Mouse (Mus musculus): ENCODE results near the gene Bbip1. TPM values are rescaled to one million over a fixed set of nuclear protein-coding genes. Genes with fewer than 3 reads are reported as not detected.

The Bbip1 gene
- total and polyA plus RNA-seq, 3 experiments = 71.3 to 75.9 TPM; not detected in 1

DNA sequence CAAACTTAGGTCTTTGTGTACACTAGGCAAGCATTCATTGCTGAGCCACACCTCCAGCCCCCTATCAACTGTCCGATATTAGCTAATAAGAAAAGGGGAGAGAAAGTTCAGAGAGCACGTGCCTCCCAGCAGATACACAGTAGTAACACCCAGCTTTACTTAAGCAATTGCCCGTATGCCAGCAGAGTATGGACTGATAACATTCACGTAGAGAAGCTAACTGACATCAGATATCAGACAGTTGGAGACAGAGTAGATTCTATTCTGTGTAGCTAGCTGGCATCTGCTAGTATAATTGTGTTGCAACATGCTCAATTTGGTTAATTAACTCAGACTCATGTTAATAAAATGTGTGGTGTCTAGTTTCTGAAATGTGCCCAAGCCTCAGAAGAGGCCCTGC, 3.3 kb downstream of the Bbip1 start (continued):
- TF ChIP-seq SMC3 (IDR thresholded peaks at IDR 0.05; ENCODE audit: low read depth, low read length) = no peak
- TF ChIP-seq RAD21 (IDR thresholded peaks at IDR 0.05; ENCODE audit: low read depth, low read length) = no peak

DNA sequence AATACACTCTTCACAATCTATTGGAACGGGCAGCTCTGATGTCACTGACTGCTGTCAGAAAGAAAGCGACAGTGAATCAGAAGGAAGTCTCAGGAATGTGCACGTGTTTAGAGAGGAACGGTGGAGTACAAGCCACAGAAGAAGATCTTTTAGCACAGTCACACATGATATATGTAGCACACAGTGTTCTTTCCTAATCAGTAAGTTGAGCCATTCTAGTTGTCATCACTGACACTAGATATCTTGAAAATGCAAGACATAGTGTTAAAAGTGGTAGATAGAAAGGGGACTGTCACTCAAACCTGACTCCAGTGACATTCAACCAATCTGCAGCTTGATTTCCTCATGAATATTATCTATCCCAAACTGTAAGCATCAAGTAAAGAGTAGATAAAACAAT, 5.0 kb downstream of the Bbip1 start:
- H3K9me3 ChIP-seq (replicated peaks; ENCODE audit: insufficient read depth, low read length) = no peaks in the 10 kb centered on the region
- peak overlapping the region; percentile 77 for H3K27ac ChIP-seq (ENCODE audit: control insufficient read depth, low read depth, low read length)
- H3K36me3 ChIP-seq (ENCODE audit: control insufficient read depth in 1 of 2, insufficient read depth in 2 of 2, low read length in 2 of 2) = peaks cover 16 to 42% of the 10 kb centered on the region in 2 experiments
- H3K4me1 ChIP-seq (ENCODE audit: control insufficient read depth in 1 of 2, insufficient read depth in 2 of 2, low read length in 2 of 2) = peaks cover 15 to 38% of the 10 kb centered on the region in 2 experiments
- H3K4me3 ChIP-seq (ENCODE audit: control insufficient read depth in 1 of 2, insufficient read depth in 1 of 2, low read depth in 2 of 2, low read length in 2 of 2) = peak overlapping the region in 1 of 2 experiments; percentile 52; a peak in 2 of 4 replicates
- peak; percentile 81 for DNase-seq (ENCODE audit: low read depth, low spot score)
- H3K9ac ChIP-seq (ENCODE audit: control insufficient read depth, low read depth, low read length, poor library complexity, severe bottlenecking) = peak overlapping the region; percentile 34; the same call in 1 of the 2 replicates
- H3K27me3 ChIP-seq (ENCODE audit: control insufficient read depth in 1 of 2, insufficient read depth in 2 of 2, low read length in 2 of 2) = no peaks in the 10 kb centered on the region
- peaks cover 6% of the 10 kb centered on the region; the same call in 1 of the 2 replicates for H3K79me2 ChIP-seq (ENCODE audit: control insufficient read depth, insufficient read depth, low read length, poor library complexity)
- TF ChIP-seq BHLHE40 (IDR thresholded peaks at IDR 0.05; ENCODE audit: borderline replicate concordance, low read depth, low read length) (peak; percentile 94), ZC3H11A (IDR thresholded peaks at IDR 0.05; ENCODE audit: low read depth, low read length) (0 out of 2 replicates have a peak, but pooled peaks have one; percentile 27), GABPA (IDR thresholded peaks at IDR 0.05; ENCODE audit: low read depth, low read length) (no peak), ETS1 (IDR thresholded peaks at IDR 0.05; ENCODE audit: low read depth, low read length) (peak; percentile 88), SIN3A (IDR thresholded peaks at IDR 0.05; ENCODE audit: low read length) (peak; percentile 96), POLR2AphosphoS2 (IDR thresholded peaks at IDR 0.05; ENCODE audit: low read length) (0 out of 2 replicates have a peak, but pooled peaks have one; percentile 25), NELFE (IDR thresholded peaks at IDR 0.05; ENCODE audit: low read depth, low read length) (no peak; the same call in 1 of the 2 replicates), TBP (IDR thresholded peaks at IDR 0.05; ENCODE audit: low read depth, low read length) (peak; percentile 33; the same call in 1 of the 2 replicates), UBTF (IDR thresholded peaks at IDR 0.05; ENCODE audit: borderline replicate concordance, insufficient read depth, low read depth, low read length) (no peak), POLR2A (IDR thresholded peaks at IDR 0.05; ENCODE audit: control insufficient read depth in 1 of 2, insufficient read depth in 1 of 2, low read depth in 1 of 2, low read length in 2 of 2, poor library complexity in 1 of 2) (no peak), TCF12 (IDR thresholded peaks at IDR 0.05; ENCODE audit: low read depth, low read length) (peak; percentile 73), MXI1 (IDR thresholded peaks at IDR 0.05; ENCODE audit: low read depth, low read length) (peak; percentile 99), NRF1 (IDR thresholded peaks at IDR 0.05; ENCODE audit: insufficient read depth, low read depth, low read length, poor library complexity, severe bottlenecking) (no peak), RCOR1 (IDR thresholded peaks at IDR 0.05; ENCODE audit: low read depth, low read length) (peak; percentile 59; the same call in 1 of the 2 replicates), ZNF384 (IDR thresholded peaks at IDR 0.05; ENCODE audit: low read depth, low read length) (no peak), ELF1 (IDR thresholded peaks at IDR 0.05; ENCODE audit: low read depth, low read length) (peak; percentile 68; the same call in 1 of the 2 replicates), TAL1 (IDR thresholded peaks at IDR 0.05; ENCODE audit: low read length) (no peak; the same call in 1 of the 2 replicates), POLR2AphosphoS5 (IDR thresholded peaks at IDR 0.05; ENCODE audit: borderline replicate concordance, low read depth, low read length) (no peak), MAX (IDR thresholded peaks at IDR 0.05; ENCODE audit: low read length) (peak; percentile 98), HCFC1 (IDR thresholded peaks at IDR 0.05; ENCODE audit: low read depth, low read length) (peak; percentile 70), EP300 (IDR thresholded peaks at IDR 0.05; ENCODE audit: low read depth in 1 of 2, low read length in 2 of 2) (peak; percentile 50 to 66; a peak in 2 of 4 replicates), CHD2 (IDR thresholded peaks at IDR 0.05; ENCODE audit: low read length) (no peak), MEF2A (IDR thresholded peaks at IDR 0.05; ENCODE audit: extremely low read depth, insufficient replicate concordance, low read depth, low read length, poor library complexity, severe bottlenecking) (no peak), GATA1 (IDR thresholded peaks at IDR 0.05; ENCODE audit: low read depth, low read length) (peak; percentile 65), JUND (IDR thresholded peaks at IDR 0.05; ENCODE audit: low read depth, low read length) (no peak), MYC (IDR thresholded peaks at IDR 0.05; ENCODE audit: low read depth, low read length) (peak; percentile 98), ZMIZ1 (IDR thresholded peaks at IDR 0.05; ENCODE audit: low read depth, low read length) (no peak), SMC3 (IDR thresholded peaks at IDR 0.05; ENCODE audit: low read depth, low read length) (no peak), CHD1 (IDR thresholded peaks at IDR 0.05; ENCODE audit: low read depth, low read length) (no peak), MAFK (IDR thresholded peaks at IDR 0.05; ENCODE audit: borderline replicate concordance, low read depth, low read length) (no peak), KAT2A (conservative IDR thresholded peaks at IDR 0.05; ENCODE audit: low read depth, low read length) (peak; percentile 48), ZKSCAN1 (IDR thresholded peaks at IDR 0.05; ENCODE audit: low read depth, low read length) (no peak), E2F4 (IDR thresholded peaks at IDR 0.05; ENCODE audit: borderline replicate concordance, low read depth, low read length) (no peak), CTCF (IDR thresholded peaks at IDR 0.05 in 2 of 3, conservative IDR thresholded peaks at IDR 0.05 in 1 of 3; ENCODE audit: control insufficient read depth in 1 of 3, insufficient read depth in 1 of 3, low read depth in 2 of 3, low read length in 3 of 3, poor library complexity in 1 of 3, severe bottlenecking in 1 of 3) (no peak)

All from MEL (cell line).